Mouse (Mus musculus) cerebellum, adult 9-10 months (tissue): ENCODE measurements around the gene Ccdc180.

Experiments used
- DNase-seq: peaks from one replicate; pipeline ENCODE4 v3.0.0; 2022

Ccdc180 gene

DNA sequence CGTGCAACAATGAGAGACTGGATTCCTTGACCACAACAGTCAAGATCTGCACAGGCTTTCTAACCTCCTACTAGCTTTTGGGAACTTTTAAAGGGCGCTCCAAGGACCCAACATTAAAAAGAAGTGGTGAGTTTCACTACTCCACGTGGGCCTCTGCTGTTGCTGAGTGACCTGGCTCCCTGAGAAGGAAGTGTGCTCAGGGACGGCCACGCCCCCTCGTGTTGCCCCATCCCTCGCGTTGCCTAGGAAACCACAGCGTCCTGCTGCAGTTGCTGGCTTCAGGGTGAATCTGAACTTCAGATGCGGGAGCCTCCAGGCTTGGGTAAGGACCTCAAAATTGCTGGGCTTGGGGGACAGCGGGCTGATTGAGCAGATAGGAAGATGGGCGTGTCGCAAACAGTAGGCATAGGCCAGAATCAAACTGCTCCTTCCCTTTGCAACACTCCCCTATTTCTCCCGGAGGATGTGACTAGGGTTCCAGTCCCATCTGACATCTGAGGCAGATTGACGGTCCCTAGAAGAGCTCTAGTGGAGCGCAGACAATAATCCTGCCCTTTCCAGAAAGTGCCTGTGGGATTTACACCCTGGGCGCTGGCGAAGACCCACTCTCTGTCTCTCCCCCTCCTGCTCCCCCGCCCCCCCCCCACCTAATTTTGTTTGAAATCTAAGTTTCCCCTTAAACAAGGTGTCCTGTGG, at the start of gene Ccdc180:
Ccdc180 (plus strand) TSS at position 238 of the 696 bp plus-strand sequence.
- DNase-seq: peak; percentile 1

DNA sequence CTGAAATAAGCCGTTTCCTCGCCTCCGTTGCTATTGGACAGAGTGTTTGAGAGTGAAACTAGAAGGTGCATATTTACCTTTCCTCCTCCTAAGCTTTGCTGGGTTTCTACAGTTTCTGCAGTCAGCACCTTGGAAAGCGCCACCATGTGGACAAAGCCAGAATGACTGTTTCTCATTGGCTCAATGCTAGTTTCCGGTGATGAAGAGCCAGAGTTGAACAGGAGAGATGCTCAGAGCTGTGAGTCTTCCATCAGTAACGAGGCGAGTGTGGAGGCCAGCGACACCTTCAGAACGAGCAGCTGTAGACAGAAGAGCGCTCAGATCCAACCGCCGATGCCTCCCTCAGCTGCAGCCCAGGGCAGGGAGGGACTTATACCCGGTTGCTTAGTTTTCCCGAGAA, 45.7 kb upstream of the Ccdc180 start:
- no peak for DNase-seq

DNA sequence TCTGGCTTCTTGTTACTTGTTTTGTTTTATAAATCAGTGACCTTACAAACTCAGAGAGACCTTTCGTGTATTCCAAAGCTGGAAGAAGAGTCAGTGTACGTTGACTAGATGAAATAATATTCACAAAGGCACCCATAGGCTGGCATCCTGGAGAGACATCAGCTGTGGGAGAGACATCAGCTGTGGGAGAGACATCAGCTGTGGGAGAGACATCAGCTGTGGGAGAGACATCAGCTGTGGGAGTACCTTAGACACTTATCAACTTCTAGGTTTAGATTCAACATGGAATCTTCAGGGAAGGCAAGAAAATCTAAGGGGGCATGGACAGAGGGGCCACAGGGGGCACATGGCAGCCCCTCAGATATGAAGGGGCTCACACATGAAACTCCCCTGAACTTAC, 43.8 kb upstream of the Ccdc180 start:
- DNase-seq: no peak

DNA sequence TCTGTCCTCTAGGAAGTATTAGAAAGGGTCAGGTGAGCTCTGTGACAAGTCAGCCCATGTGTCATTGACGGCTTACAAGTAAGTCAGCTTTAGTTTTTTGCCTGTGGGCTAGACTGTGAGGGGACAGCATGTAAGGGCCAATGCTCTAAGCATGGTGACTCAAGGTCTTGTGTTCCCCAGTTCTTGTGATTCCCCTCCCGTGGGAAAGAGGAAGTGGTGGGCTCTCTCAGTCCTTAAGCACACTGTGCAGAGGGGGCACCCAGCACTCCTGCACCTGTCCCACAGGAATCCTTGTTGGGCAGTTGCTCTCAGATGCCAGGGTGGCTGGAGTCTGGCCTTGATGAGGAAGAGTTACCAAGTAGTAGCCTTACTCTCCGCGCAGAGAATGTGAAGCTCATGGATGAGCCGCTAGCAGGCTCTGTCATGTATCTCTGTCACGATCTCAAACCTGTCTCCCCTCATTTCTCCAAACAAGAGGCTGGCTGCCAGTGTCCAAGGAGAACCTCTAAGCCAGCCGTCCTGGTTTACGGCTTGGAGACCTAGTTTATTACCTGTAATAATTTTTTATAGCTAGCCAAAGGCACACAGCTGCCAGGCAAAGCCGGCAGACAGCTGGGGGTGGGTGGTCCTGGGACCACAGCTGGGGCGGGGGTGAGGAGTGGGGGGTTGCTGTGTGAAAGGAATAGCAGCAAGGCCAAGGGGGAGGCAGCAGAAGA, 41.8 kb upstream of the Ccdc180 start, which contains the start of gene Stra6l:
Stra6l (plus strand) TSS at position 556 of the 716 bp plus-strand sequence.
- no peak for DNase-seq

DNA sequence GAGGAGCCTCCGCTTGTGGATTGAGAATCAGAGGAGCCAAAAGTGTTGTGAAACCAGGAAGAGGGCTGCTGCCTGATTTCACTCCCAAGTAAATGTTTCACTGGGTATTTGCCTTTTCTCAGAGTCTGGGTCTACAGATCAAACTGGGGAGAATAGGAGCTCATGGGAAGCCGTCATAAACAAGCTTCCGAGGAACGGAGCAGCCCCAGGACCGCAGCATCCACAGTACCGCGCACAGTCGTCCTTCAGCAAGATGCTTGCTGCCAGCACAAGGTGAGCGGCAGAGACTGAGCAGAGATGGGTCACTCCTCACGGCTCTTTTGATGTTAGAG, 41.3 kb upstream of the Ccdc180 start:
- no peak for DNase-seq

DNA sequence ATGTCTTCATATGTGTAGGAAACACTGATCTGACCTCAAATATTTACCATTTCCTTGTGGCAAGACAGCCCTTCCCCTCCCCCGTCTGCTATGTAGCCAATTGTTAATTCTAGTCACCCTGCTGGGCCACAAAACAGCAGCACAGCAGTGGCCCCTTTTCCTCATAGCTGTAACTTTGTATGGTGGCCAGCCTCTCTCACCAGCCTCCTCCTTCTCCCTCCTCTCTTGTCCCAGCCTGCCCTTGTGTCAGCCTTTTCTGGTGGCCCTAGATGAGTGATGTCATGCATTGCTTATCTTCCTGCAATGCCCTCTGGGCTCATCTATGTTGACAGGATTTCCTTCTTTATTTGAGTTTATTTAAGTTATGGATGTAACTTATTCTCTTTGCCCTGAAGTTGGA, 40.7 kb upstream of the Ccdc180 start:
- no peak for DNase-seq

GRCm38 (mm10) chr4:45851640-45852051, 38.5 kb upstream of the Ccdc180 start:
- no peak for DNase-seq

DNA sequence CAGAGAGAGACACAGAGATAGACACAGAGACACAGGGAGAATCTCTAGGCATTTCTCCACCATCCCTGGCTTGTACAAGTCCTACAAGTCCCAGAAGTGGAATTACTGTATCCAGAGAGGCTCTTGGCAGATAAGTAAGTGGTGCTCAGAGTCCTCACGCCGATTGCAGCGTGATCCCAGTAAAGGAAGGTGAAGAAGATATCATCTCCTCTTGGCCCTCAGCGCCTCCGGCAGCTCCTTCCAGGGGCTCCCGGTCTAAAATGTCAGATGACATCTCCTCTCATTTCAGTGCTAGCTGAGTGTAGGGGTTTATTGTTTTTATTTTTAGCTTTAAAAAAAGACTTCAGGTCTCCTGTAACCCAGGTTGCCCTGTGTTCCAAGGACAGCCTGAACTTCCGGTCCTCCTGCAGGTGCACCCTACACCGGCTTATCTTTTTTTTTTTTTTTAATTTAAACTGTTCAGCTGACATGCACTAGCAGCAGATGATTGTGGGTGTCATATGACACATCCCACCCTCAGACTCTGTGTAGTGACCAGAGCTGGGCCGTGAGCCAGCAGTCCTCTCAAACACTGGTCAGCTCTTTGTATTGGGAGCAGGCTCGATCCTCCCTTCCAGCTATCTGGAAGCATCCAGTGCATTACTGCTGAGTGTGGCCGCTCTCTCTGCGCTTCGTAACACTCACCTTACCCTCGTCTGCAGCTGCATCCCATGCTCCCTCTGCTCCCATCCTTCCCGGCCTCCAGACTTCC, 36.4 kb upstream of the Ccdc180 start:
- DNase-seq: no peak

- DNase-seq: peak; percentile 72
Measured at GRCm38 (mm10) chr4:45855803-45856424, 34.2 kb upstream of the Ccdc180 start.

DNA sequence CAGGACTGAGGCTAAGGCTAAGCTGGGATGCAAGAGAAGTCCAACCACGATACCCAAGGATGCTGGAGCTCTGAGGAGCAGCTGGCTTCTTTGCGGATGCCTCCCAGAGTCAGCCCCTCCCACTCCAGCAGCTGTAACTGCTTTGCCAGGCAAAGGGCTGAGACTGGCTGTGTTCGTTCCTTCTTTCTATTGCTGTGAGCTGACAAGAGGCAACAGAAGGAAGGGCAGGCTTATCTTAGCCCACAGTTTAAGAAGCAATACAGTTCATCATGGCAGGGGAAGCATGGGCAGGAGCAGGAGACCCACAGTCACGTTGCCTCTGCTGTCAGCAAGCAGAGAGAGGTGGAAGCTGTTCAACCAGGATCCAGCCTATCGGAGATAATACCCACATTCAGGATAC, 28.9 kb upstream of the Ccdc180 start:
- DNase-seq: no peak

GRCm38 (mm10) chr4:45867416-45867815, 22.7 kb upstream of the Ccdc180 start:
- DNase-seq: no peak

GRCm38 (mm10) chr4:45869021-45869815, 20.9 kb upstream of the Ccdc180 start:
- DNase-seq: no peak

GRCm38 (mm10) chr4:45872147-45872546, 18.0 kb upstream of the Ccdc180 start:
- no peak for DNase-seq

- peak; percentile 41 for DNase-seq
Measured at GRCm38 (mm10) chr4:45878929-45879328, 11.2 kb upstream of the Ccdc180 start.

- no peak for DNase-seq
Measured at GRCm38 (mm10) chr4:45882521-45882920, 7.6 kb upstream of the Ccdc180 start.

- no peak for DNase-seq
Measured at GRCm38 (mm10) chr4:45883250-45883649, 6.9 kb upstream of the Ccdc180 start.

- DNase-seq: no peak
Measured at GRCm38 (mm10) chr4:45889487-45889886, 616 bp upstream of the Ccdc180 start.

GRCm38 (mm10) chr4:45896425-45897081, 6.5 kb downstream of the Ccdc180 start:
- DNase-seq: no peak

DNA sequence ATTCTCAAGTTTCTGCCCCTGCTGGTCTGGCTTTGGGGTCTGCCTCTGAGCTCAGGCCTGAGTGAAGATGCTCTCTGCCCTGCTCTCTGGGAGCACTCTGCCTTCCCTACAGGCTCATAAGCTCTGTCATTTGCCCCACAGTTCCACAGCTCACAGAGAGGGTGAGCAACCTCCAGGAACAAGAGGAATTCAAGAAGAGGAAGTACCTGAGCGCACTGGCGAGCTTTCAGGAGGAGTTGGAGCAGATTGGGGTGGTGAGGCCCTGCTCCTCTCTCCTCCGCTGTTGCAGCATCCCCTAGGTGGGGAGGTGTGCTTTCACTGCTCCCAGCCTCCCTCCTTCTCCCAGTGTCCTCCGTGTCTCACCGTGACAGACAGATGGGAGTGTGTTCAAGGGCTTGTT, 8.3 kb downstream of the Ccdc180 start:
- DNase-seq: no peak

- DNase-seq: no peak
Measured at GRCm38 (mm10) chr4:45909256-45909655, 19.2 kb downstream of the Ccdc180 start.

GRCm38 (mm10) chr4:45909924-45910323, 19.8 kb downstream of the Ccdc180 start:
- DNase-seq: no peak

DNA sequence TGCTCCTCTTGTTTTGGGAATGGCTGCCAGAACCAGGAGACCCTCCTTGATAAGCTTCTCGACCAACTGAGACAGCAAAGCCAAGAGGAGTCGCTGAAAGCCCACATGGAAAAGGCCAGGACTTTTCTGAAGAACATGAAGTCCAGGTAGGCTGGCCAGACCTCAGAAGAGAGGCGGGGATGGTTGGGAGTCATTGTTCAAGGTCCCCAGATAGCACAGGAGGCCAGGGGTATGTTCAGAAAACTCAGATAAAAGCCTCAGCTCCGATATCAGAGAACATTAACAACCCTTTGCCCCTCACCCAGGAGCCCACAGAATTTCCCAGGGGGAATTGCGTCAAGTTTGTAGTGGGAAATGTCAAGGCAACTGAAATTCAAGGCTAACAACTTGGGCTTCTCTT, 21.2 kb downstream of the Ccdc180 start:
- DNase-seq: no peak
